ENCODE assay signal across 29 mouse cellular contexts in the genomic region with DNA sequence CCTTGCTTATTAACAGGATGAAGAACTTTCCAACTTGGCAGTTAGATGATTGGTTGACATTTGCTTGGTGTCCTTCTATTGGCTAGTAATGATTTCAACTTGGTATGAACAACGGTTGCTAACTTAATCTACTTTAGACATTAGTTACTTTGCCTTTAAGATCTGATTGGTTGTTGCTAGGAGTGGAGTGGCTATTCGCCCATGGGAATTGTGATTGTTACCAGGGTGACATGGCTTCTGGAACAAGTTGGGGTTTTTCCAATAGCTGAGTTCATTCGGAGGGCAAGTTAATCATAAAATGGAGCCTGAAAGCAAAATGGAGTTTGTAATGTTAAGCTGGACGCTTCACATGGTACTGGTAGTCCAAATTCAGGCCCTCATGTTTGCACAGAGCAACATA. TPM values are rescaled to one million over a fixed set of nuclear protein-coding genes. Genes with fewer than 3 reads are reported as not detected.
DNase-seq lines count a peak whose midpoint lies in the region; ATAC-seq and TF ChIP-seq lines count a peak whose summit lies in the region.
"Had no signal": no experiment of that assay in that cellular context is flagged by ENCODE, and none has a peak within 500 bp of the region (broad histone marks: within the 10 kb centered on the region; RNA-seq: fewer than 3 reads in every experiment).

No protein-coding gene starts in this region.

- no peak overlapping the region for H3K27ac ChIP-seq in heart, embryonic 10.5 days
- H3K27ac ChIP-seq in kidney, embryonic 14.5 days (ENCODE audit: low read depth, low read length), result no peak overlapping the region
- H3K27ac ChIP-seq in liver, adult 2 months (replicated peaks; ENCODE audit: insufficient read depth, low read depth, low read length), result no peak overlapping the region
- H3K27ac ChIP-seq: embryonic facial prominence, embryonic 12.5 days; heart, adult 2 months; limb, embryonic 10.5 days; limb, embryonic 15.5 days; liver, embryonic 15.5 days; macrophage; midbrain, embryonic 13.5 days; neural tube, embryonic 13.5 days; stomach, postnatal 0 days had no signal

- TF ChIP-seq CTCF in liver, adult 2 months (IDR thresholded peaks at IDR 0.05; ENCODE audit: low read depth, low read length), result no peak

- no peak for ATAC-seq in kidney, embryonic 14.5 days (ENCODE audit: low FRiP score, low TSS enrichment)
- ATAC-seq: forebrain, embryonic 14.5 days; midbrain, embryonic 13.5 days had no signal

- H3K4me1 ChIP-seq in heart, embryonic 10.5 days, result no peaks in the 10 kb centered on the region
- H3K4me1 ChIP-seq in kidney, embryonic 14.5 days (ENCODE audit: control insufficient read depth, insufficient read depth, low read length), result no peaks in the 10 kb centered on the region
- peaks cover 7% of the 10 kb centered on the region for H3K4me1 ChIP-seq in liver, adult 2 months (ENCODE audit: control insufficient read depth, insufficient read depth, low read length)
- H3K4me1 ChIP-seq: embryonic facial prominence, embryonic 12.5 days; limb, embryonic 10.5 days; limb, embryonic 15.5 days; liver, embryonic 15.5 days; midbrain, embryonic 13.5 days; neural tube, embryonic 13.5 days had no signal

- DNase-seq in adrenal gland, postnatal 10 days, result peak; percentile 10
- DNase-seq in adrenal gland, postnatal 36 days, result no peak
- peak; percentile 16 for DNase-seq in heart, postnatal 4 days
- DNase-seq in heart, embryonic 10.5 days (ENCODE audit: low spot score), result no peak
- peak; percentile 26 to 30 for DNase-seq in kidney, adult 8-10 months
- DNase-seq in liver, adult 2 months (ENCODE audit: extremely low read depth, low read depth, low spot score), result peak; percentile 96
- no peak for DNase-seq in liver
- DNase-seq: adrenal gland, postnatal 14 days; cerebellum, adult 11-12 months; cerebellum, adult 9-11 months; embryo, embryonic 11 days; gastrocnemius, postnatal 25 days; heart, adult 2 months; kidney, adult 18-20 months; layer of hippocampus, postnatal 36 days; right cerebral cortex, postnatal 4 days; thymus, adult 18-20 months; thymus, postnatal 25 days had no signal

- WGBS in heart, embryonic 10.5 days, result 80% methylated on average over 4 of the region's 4 CpGs
- WGBS in kidney, embryonic 14.5 days, result 83% methylated on average over 4 of the region's 4 CpGs
- 25% methylated on average over 4 of the region's 4 CpGs for WGBS in liver, adult 2 months

- no peaks in the 10 kb centered on the region for H3K79me2 ChIP-seq in liver, adult 2 months (ENCODE audit: control insufficient read depth, insufficient read depth, low read length)

- H3K27me3 ChIP-seq in heart, embryonic 10.5 days (ENCODE audit: insufficient read depth, poor library complexity, severe bottlenecking), result no peaks in the 10 kb centered on the region
- H3K27me3 ChIP-seq in kidney, embryonic 14.5 days (ENCODE audit: control insufficient read depth, insufficient read depth, low read length), result no peaks in the 10 kb centered on the region
- H3K27me3 ChIP-seq in liver, adult 2 months (ENCODE audit: control insufficient read depth, insufficient read depth, low read length), result no peaks in the 10 kb centered on the region
- H3K27me3 ChIP-seq: CH12.LX; embryonic facial prominence, embryonic 12.5 days; limb, embryonic 15.5 days; liver, embryonic 15.5 days; midbrain, embryonic 13.5 days; neural tube, embryonic 13.5 days had no signal

- no peaks in the 10 kb centered on the region for H3K9me3 ChIP-seq in heart, embryonic 10.5 days
- H3K9me3 ChIP-seq in kidney, embryonic 14.5 days (ENCODE audit: control insufficient read depth, low read length), result no peaks in the 10 kb centered on the region
- H3K9me3 ChIP-seq: limb, embryonic 10.5 days; limb, embryonic 15.5 days; liver, embryonic 15.5 days; midbrain, embryonic 13.5 days had no signal

- no peak for TF ChIP-seq POLR2A in liver, adult 2 months (IDR thresholded peaks at IDR 0.05; ENCODE audit: extremely low read depth, insufficient read depth, low read length)

- no peak overlapping the region for H3K4me3 ChIP-seq in heart, embryonic 10.5 days
- H3K4me3 ChIP-seq in kidney, embryonic 14.5 days (ENCODE audit: low read length), result no peak overlapping the region
- no peak overlapping the region for H3K4me3 ChIP-seq in liver, adult 2 months (ENCODE audit: insufficient read depth, low read depth, low read length)
- H3K4me3 ChIP-seq: embryonic facial prominence, embryonic 12.5 days; heart, adult 2 months; limb, embryonic 10.5 days; limb, embryonic 15.5 days; liver, embryonic 15.5 days; midbrain, embryonic 13.5 days; neural tube, embryonic 13.5 days had no signal

- H3K9ac ChIP-seq in kidney, embryonic 14.5 days (ENCODE audit: low read depth, low read length), result no peak overlapping the region
- no peak overlapping the region for H3K9ac ChIP-seq in liver, adult 2 months (ENCODE audit: low read depth, low read length)
- H3K9ac ChIP-seq: embryonic facial prominence, embryonic 12.5 days; limb, embryonic 15.5 days; liver, embryonic 15.5 days; midbrain, embryonic 13.5 days; neural tube, embryonic 13.5 days had no signal

- H3K4me2 ChIP-seq in kidney, embryonic 14.5 days (replicated peaks; ENCODE audit: low read depth, low read length), result no peak overlapping the region
- H3K4me2 ChIP-seq: embryonic facial prominence, embryonic 12.5 days; limb, embryonic 15.5 days; liver, embryonic 15.5 days; midbrain, embryonic 13.5 days; neural tube, embryonic 13.5 days had no signal

- no peaks in the 10 kb centered on the region for H3K36me3 ChIP-seq in heart, embryonic 10.5 days
- no peaks in the 10 kb centered on the region for H3K36me3 ChIP-seq in kidney, embryonic 14.5 days (ENCODE audit: control insufficient read depth, insufficient read depth, low read length)
- H3K36me3 ChIP-seq in liver, adult 2 months (ENCODE audit: control insufficient read depth, insufficient read depth, low read length), result no peaks in the 10 kb centered on the region
- H3K36me3 ChIP-seq: embryonic facial prominence, embryonic 12.5 days; limb, embryonic 10.5 days; limb, embryonic 15.5 days; liver, embryonic 15.5 days; midbrain, embryonic 13.5 days; neural tube, embryonic 13.5 days had no signal

RNA-seq across cellular contexts. Expression of gene Kpna4, which starts 13.9 kb away (rescaled TPM):
- total RNA-seq in adrenal gland, postnatal 10 days (2021), result 10 to 100 TPM; 52.9 to 61.2 TPM
- total RNA-seq in adrenal gland, postnatal 36 days (2021), result 10 to 100 TPM; 64.1 to 71.1 TPM
- 10 to 100 TPM; 56.0 to 60.5 TPM for total RNA-seq in heart, postnatal 4 days (2021)
- polyA plus RNA-seq in heart, embryonic 10.5 days (2016; fragmentation: Nextera tagmentation; extraction: Ambion mirVana), result 26.3 and 34.8 TPM in 2 replicates
- 27.6 and 41.6 TPM in 2 replicates for polyA plus RNA-seq in kidney, embryonic 14.5 days (2014; fragmentation: Nextera tagmentation; extraction: Ambion mirVana)
- total RNA-seq in liver, adult 2 months (2014; rRNA removed), result 10.7 TPM in 2 replicates
- polyA plus RNA-seq in liver, adult 2 months (2012; rRNA removed), result 5.3 and 5.9 TPM in 2 replicates

Comparison
In these comparisons a context has a peak if more than half of its experiments do, and no peak if none do; other contexts are left out.
1. DNase-seq: peak in adrenal gland, postnatal 10 days (single experiment), heart, postnatal 4 days (single experiment), kidney, adult 8-10 months (2 of 2) and liver, adult 2 months (single experiment); none in adrenal gland, postnatal 36 days (0 of 2), heart, embryonic 10.5 days (single experiment) and liver (single experiment).